Mouse (Mus musculus) heart, embryonic 16.5 days (tissue): ENCODE results near the gene Lpin1. TPM values are rescaled to one million over a fixed set of nuclear protein-coding genes. Genes with fewer than 3 reads are reported as not detected.

Source experiments
- ATAC-seq: fragments of 200-750 bp; cut with Nextera tagmentation; replicated peaks from 2 replicates; pipeline ENCODE4 v1.8.0; 2017; ENCODE audit warnings: moderate number of reproducible peaks; ENCODE audit not compliant: insufficient read depth, low FRiP score; ENCODE audit errors: extremely low read depth
- H3K27ac ChIP-seq: fragments of 300-500 bp; sonication (generic); 2 replicates; pipeline ENCODE4 v1.5.1; 2014; ENCODE audit warnings: mild to moderate bottlenecking, low read length, control low read depth, moderate library complexity
- H3K27me3 ChIP-seq: fragments of 300-500 bp; sonication (generic); 2 replicates; pipeline ENCODE4 v1.6.1; 2014; ENCODE audit warnings: low read length, mixed read lengths; ENCODE audit not compliant: control insufficient read depth, insufficient read depth
- H3K36me3 ChIP-seq: fragments of 300-500 bp; sonication (generic); 2 replicates; pipeline ENCODE4 v1.6.1; 2014; ENCODE audit not compliant: control insufficient read depth, insufficient read depth
- H3K4me1 ChIP-seq: fragments of 300-500 bp; sonication (generic); 2 replicates; pipeline ENCODE4 v1.6.1; 2014; ENCODE audit warnings: low read length, mixed read lengths; ENCODE audit not compliant: control insufficient read depth, insufficient read depth
- H3K4me2 ChIP-seq: fragments of 300-500 bp; sonication (generic); 2 replicates; pipeline ENCODE4 v1.6.1; 2014; ENCODE audit warnings: low read depth, mild to moderate bottlenecking, control low read depth, low read length
- H3K4me3 ChIP-seq: fragments of 300-500 bp; sonication (generic); 2 replicates; pipeline ENCODE4 v1.5.1; 2014; ENCODE audit warnings: mild to moderate bottlenecking, control low read depth, low read length
- H3K9ac ChIP-seq: fragments of 300-500 bp; sonication (generic); 2 replicates; pipeline ENCODE4 v1.6.1; 2014; ENCODE audit warnings: low read length, control low read depth
- H3K9me3 ChIP-seq: fragments of 300-500 bp; sonication (generic); replicated peaks from 2 replicates; pipeline ENCODE4 v1.6.1; 2016; ENCODE audit warnings: low read length; ENCODE audit not compliant: control insufficient read depth
- WGBS: fragments of 180-500 bp; shearing (Covaris S2); extraction: QIAGEN DNeasy Blood & Tissue Kit; methylation state at CpG from one replicate; pipeline ENCODE4 v1.1.7; 2014; 5-methylcytosine and 5-hydroxymethylcytosine counted together
- polyA plus RNA-seq: library from polyadenylated mRNA; unstranded; fragments of >200 nt; fragmentation: Nextera tagmentation; extraction: Ambion mirVana; gene quantifications from 2 replicates; pipeline ENCODE4 v1.2.1, GENCODE M21; 2015

The Lpin1 gene
- polyA plus RNA-seq, 1 experiment from 2014 or later, result 8.3 TPM

- Histone ChIP-seq H3K4me1 (peaks cover 7% of the 10 kb centered on the region), H3K4me3 (no peak overlapping the region), H3K27me3 (no peaks in the 10 kb centered on the region), H3K9ac (no peak overlapping the region), H3K27ac (no peak overlapping the region), H3K4me2 (no peak overlapping the region), H3K36me3 (no peaks in the 10 kb centered on the region), H3K9me3 (no peaks in the 10 kb centered on the region)
- no peak for ATAC-seq
- 90% methylated on average over 7 of the region's 7 CpGs for WGBS
Observed at GRCm38 (mm10) chr12:16528650-16529049, 82.1 kb downstream of the Lpin1 start.

- H3K9ac ChIP-seq, result no peak overlapping the region
- no peak overlapping the region for H3K4me2 ChIP-seq
- WGBS, result 61% methylated on average over 3 of the region's 3 CpGs
- no peaks in the 10 kb centered on the region for H3K27me3 ChIP-seq
- peaks cover 4% of the 10 kb centered on the region for H3K4me1 ChIP-seq
- no peaks in the 10 kb centered on the region for H3K36me3 ChIP-seq
- no peaks in the 10 kb centered on the region for H3K9me3 ChIP-seq
- H3K4me3 ChIP-seq, result no peak overlapping the region
- H3K27ac ChIP-seq, result no peak overlapping the region
- ATAC-seq, result no peak
Observed at GRCm38 (mm10) chr12:16527941-16528340, 82.8 kb downstream of the Lpin1 start.

GRCm38 (mm10) chr12:16526862-16527261 is 83.9 kb downstream of the Lpin1 start:
- Histone ChIP-seq H3K4me1 (0 out of 2 replicates have a peak, but pooled peaks cover 4% of the 10 kb centered on the region), H3K27ac (no peak overlapping the region), H3K4me2 (no peak overlapping the region), H3K27me3 (no peaks in the 10 kb centered on the region), H3K9me3 (no peaks in the 10 kb centered on the region), H3K9ac (no peak overlapping the region), H3K4me3 (no peak overlapping the region), H3K36me3 (no peaks in the 10 kb centered on the region)
- 81% methylated on average over 5 of the region's 5 CpGs for WGBS
- ATAC-seq, result no peak

GRCm38 (mm10) chr12:16526134-16526533 is 84.6 kb downstream of the Lpin1 start:
- no peak overlapping the region for H3K27ac ChIP-seq
- 70% methylated on average over 2 of the region's 2 CpGs for WGBS
- H3K9ac ChIP-seq, result no peak overlapping the region
- H3K4me1 ChIP-seq, result 0 out of 2 replicates have a peak, but pooled peaks cover 4% of the 10 kb centered on the region
- no peak overlapping the region for H3K4me3 ChIP-seq
- no peak for ATAC-seq
- no peaks in the 10 kb centered on the region for H3K27me3 ChIP-seq
- no peaks in the 10 kb centered on the region for H3K9me3 ChIP-seq
- H3K36me3 ChIP-seq, result no peaks in the 10 kb centered on the region
- H3K4me2 ChIP-seq, result no peak overlapping the region

- no peaks in the 10 kb centered on the region for H3K36me3 ChIP-seq
- peaks cover 9% of the 10 kb centered on the region for H3K4me1 ChIP-seq
- WGBS, result 49% methylated on average over 9 of the region's 9 CpGs
- peak; percentile 90 for ATAC-seq
- no peak overlapping the region for H3K4me3 ChIP-seq
- H3K9me3 ChIP-seq, result 0 out of 2 replicates have a peak, but pooled peaks cover 2% of the 10 kb centered on the region
- no peak overlapping the region for H3K4me2 ChIP-seq
- H3K9ac ChIP-seq, result no peak overlapping the region
- peak overlapping the region; percentile 69 for H3K27ac ChIP-seq
- H3K27me3 ChIP-seq, result no peaks in the 10 kb centered on the region
Observed at GRCm38 (mm10) chr12:16515183-16515582, 95.6 kb downstream of the Lpin1 start.

- H3K27ac ChIP-seq, result no peak overlapping the region
- 0 out of 2 replicates have a peak, but pooled peaks cover 2% of the 10 kb centered on the region for H3K9me3 ChIP-seq
- H3K4me2 ChIP-seq, result no peak overlapping the region
- H3K9ac ChIP-seq, result no peak overlapping the region
- no peaks in the 10 kb centered on the region for H3K36me3 ChIP-seq
- no peak overlapping the region for H3K4me3 ChIP-seq
- no peak for ATAC-seq
- H3K4me1 ChIP-seq, result peaks cover 16% of the 10 kb centered on the region
- H3K27me3 ChIP-seq, result no peaks in the 10 kb centered on the region
- WGBS, result 46% methylated on average over 1 of the region's 1 CpGs
Observed at GRCm38 (mm10) chr12:16512991-16513390, 97.8 kb downstream of the Lpin1 start.

GRCm38 (mm10) chr12:16509122-16509752 is 101.5 kb downstream of the Lpin1 start:
- Histone ChIP-seq H3K9ac (peak overlapping the region; percentile 30; the same call in 1 of the 2 replicates), H3K27ac (no peak overlapping the region), H3K36me3 (no peaks in the 10 kb centered on the region), H3K9me3 (0 out of 2 replicates have a peak, but pooled peaks cover 2% of the 10 kb centered on the region), H3K27me3 (no peaks in the 10 kb centered on the region), H3K4me2 (peak overlapping the region; percentile 48), H3K4me3 (peak overlapping the region; percentile 19; the same call in 1 of the 2 replicates), H3K4me1 (peaks cover 7% of the 10 kb centered on the region)
- 19% methylated on average over 13 of the region's 13 CpGs for WGBS
- ATAC-seq, result peak; percentile 76

GRCm38 (mm10) chr12:16506796-16507790 is 103.7 kb downstream of the Lpin1 start:
- no peak overlapping the region for H3K4me3 ChIP-seq
- no peak overlapping the region for H3K9ac ChIP-seq
- no peak for ATAC-seq
- H3K4me2 ChIP-seq, result no peak overlapping the region
- no peaks in the 10 kb centered on the region for H3K27me3 ChIP-seq
- no peaks in the 10 kb centered on the region for H3K36me3 ChIP-seq
- 61% methylated on average over 17 of the region's 17 CpGs for WGBS
- no peak overlapping the region for H3K27ac ChIP-seq
- H3K4me1 ChIP-seq, result peaks cover 7% of the 10 kb centered on the region
- 0 out of 2 replicates have a peak, but pooled peaks cover 5% of the 10 kb centered on the region for H3K9me3 ChIP-seq

GRCm38 (mm10) chr12:16504244-16504643 is 106.5 kb downstream of the Lpin1 start:
- 85% methylated on average over 3 of the region's 3 CpGs for WGBS
- no peaks in the 10 kb centered on the region for H3K36me3 ChIP-seq
- H3K4me3 ChIP-seq, result no peak overlapping the region
- H3K4me2 ChIP-seq, result no peak overlapping the region
- peaks cover 3% of the 10 kb centered on the region for H3K4me1 ChIP-seq
- ATAC-seq, result no peak
- H3K9me3 ChIP-seq, result 0 out of 2 replicates have a peak, but pooled peaks cover 3% of the 10 kb centered on the region
- no peak overlapping the region for H3K27ac ChIP-seq
- H3K9ac ChIP-seq, result no peak overlapping the region
- no peaks in the 10 kb centered on the region for H3K27me3 ChIP-seq
